Mouse (Mus musculus): Measurements from ENCODE around the gene Tcf21.
A peak's percentile ranks its signal among the peaks of the same experiment; 100 is the strongest.

- TF ChIP-seq POLR2A (IDR thresholded peaks at IDR 0.05; ENCODE audit: borderline replicate concordance, extremely low read depth, low read depth, low read length) (no peak), CTCF (IDR thresholded peaks at IDR 0.05; ENCODE audit: insufficient read depth, low read length) (peak; percentile 62)
Measured at GRCm38 (mm10) chr10:22781466-22781865, 38.5 kb downstream of the Tcf21 start.

Data from lung, adult 2 months (tissue).